Mouse (Mus musculus): ENCODE results near the gene Gm9837.

GRCm38 (mm10) chr11:53491954-53492401, 21.7 kb upstream of the Gm9837 start:
- TF ChIP-seq CTCF (IDR thresholded peaks at IDR 0.05) (no peak), POLR2A (IDR thresholded peaks at IDR 0.05; ENCODE audit: insufficient read depth, low read depth, low read length) (0 out of 2 replicates have a peak, but pooled peaks have one; percentile 24)
